Mouse (Mus musculus) thymus, postnatal 36 days (tissue): ENCODE data around the gene Cdc42se2.

Experiments
- DNase-seq, 2 experiments: peaks; one replicate each; pipeline ENCODE4 v3.0.0; 2022; ENCODE audit warnings: mixed read lengths in 2 of 2

Cdc42se2 gene

GRCm38 (mm10) chr11:54754301-54755147 is 33.0 kb downstream of the Cdc42se2 start:
- no peak for DNase-seq

- no peak for DNase-seq
These were observed 36.0 kb downstream of the Cdc42se2 start for GRCm38 (mm10) chr11:54751502-54751901.

GRCm38 (mm10) chr11:54748891-54749290 is 38.6 kb downstream of the Cdc42se2 start:
- DNase-seq = no peak

GRCm38 (mm10) chr11:54744231-54744630 is 43.2 kb downstream of the Cdc42se2 start:
- no peak for DNase-seq

GRCm38 (mm10) chr11:54741330-54741729 is 46.1 kb downstream of the Cdc42se2 start:
- no peak for DNase-seq

- DNase-seq = no peak
These were observed 48.3 kb downstream of the Cdc42se2 start for GRCm38 (mm10) chr11:54739012-54739750.

GRCm38 (mm10) chr11:54736903-54737302 is 50.6 kb downstream of the Cdc42se2 start:
- no peak for DNase-seq

GRCm38 (mm10) chr11:54735114-54735513 is 52.4 kb downstream of the Cdc42se2 start:
- DNase-seq = no peak

GRCm38 (mm10) chr11:54733546-54733945 is 53.9 kb downstream of the Cdc42se2 start:
- no peak for DNase-seq

- DNase-seq = no peak
These were observed 56.1 kb downstream of the Cdc42se2 start for GRCm38 (mm10) chr11:54731367-54731766.

GRCm38 (mm10) chr11:54730931-54731330 is 56.5 kb downstream of the Cdc42se2 start:
- DNase-seq = no peak

GRCm38 (mm10) chr11:54729311-54729710 is 58.2 kb downstream of the Cdc42se2 start:
- no peak for DNase-seq

GRCm38 (mm10) chr11:54728371-54728770 is 59.1 kb downstream of the Cdc42se2 start:
- DNase-seq = no peak

GRCm38 (mm10) chr11:54727327-54727901 is 60.1 kb downstream of the Cdc42se2 start:
- DNase-seq = peak; percentile 14 to 31

- no peak for DNase-seq
These were observed 60.9 kb downstream of the Cdc42se2 start for GRCm38 (mm10) chr11:54726571-54727062.

- DNase-seq = no peak
These were observed 63.0 kb downstream of the Cdc42se2 start for GRCm38 (mm10) chr11:54724353-54725034.

GRCm38 (mm10) chr11:54722057-54722456 is 65.4 kb downstream of the Cdc42se2 start:
- no peak for DNase-seq

GRCm38 (mm10) chr11:54718601-54719000 is 68.9 kb downstream of the Cdc42se2 start:
- no peak for DNase-seq

- DNase-seq = no peak
These were observed 69.6 kb downstream of the Cdc42se2 start for GRCm38 (mm10) chr11:54717893-54718292.

GRCm38 (mm10) chr11:54712849-54713248 is 74.6 kb downstream of the Cdc42se2 start:
- no peak for DNase-seq

GRCm38 (mm10) chr11:54710512-54711293 is 76.8 kb downstream of the Cdc42se2 start:
- no peak for DNase-seq

- DNase-seq = no peak
These were observed 77.8 kb downstream of the Cdc42se2 start for GRCm38 (mm10) chr11:54709645-54710044.
